Comparison of ENCODE assay signal across 7 mouse cellular contexts in genomic region chr11:44558521-44558920, GRCm38 (mm10).
"Had no signal": no experiment of that assay in that cellular context is flagged by ENCODE, and none has a peak within 500 bp of the region (broad histone marks: within the 10 kb centered on the region; RNA-seq: fewer than 3 reads in every experiment).

No protein-coding gene starts in this region.

- DNase-seq: lung, adult 18-20 months; lung, embryonic 14.5 days; lung, postnatal 10 days; right cerebral cortex, postnatal 14 days; thymus, adult 2 months; thymus, postnatal 25 days; thymus, postnatal 4 days had no signal
